Mouse (Mus musculus) spleen, adult 12 weeks (tissue): ENCODE results near the gene Flywch1.
A peak's percentile ranks its signal among the peaks of the same experiment; 100 is the strongest.

Experiments used
- DNase-seq: peaks from one replicate; pipeline ENCODE4 v3.0.0; 2022; ENCODE audit warnings: low spot score

Flywch1 gene

DNA sequence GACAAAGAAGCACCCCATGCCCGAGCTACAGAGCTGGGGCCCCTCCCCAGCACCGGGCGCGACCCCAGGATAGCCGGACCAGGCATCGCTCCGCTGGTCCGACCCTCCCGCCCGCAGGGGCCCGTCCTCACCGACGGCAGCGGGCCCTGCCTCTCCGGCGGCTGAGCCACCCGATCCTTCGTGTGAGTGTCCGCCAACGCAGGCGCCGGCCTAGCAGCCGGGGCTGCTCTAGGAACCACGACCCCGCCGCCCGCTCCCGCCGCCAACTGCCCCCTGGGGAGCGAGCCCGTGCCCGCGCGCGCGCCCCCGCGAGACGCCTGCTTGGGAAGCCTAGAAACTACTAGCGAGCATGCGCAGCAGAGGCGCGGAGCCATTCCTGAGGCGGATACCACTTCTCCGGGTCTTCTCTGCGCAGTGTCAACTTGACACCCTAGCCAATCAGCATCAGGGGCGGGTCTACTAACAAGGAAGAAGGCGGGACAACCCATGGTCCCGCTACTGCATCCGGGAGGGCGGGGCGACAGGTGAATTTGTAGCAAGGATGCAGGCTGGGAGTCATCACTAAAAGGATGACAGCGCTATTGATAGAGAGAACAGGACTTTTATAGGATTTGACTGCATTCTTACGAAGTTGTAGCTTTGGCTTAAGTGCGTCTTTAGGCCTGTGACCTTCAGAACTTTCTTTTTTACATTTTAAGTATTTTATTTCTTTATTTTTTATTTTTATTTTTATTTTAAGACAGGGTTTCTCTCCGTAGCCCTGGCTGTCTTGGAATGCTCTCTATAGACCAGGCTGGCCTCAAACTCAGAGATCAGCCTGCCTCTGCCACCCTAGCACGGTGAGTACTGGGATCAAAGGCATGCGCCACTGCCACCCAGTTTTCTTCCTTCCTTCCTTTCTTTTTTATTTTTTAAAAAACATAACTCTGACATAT is at the start of gene Flywch1:
Flywch1 (minus strand) TSS at position 319 of the 935 bp plus-strand sequence.
- DNase-seq, result peak; percentile 91

DNA sequence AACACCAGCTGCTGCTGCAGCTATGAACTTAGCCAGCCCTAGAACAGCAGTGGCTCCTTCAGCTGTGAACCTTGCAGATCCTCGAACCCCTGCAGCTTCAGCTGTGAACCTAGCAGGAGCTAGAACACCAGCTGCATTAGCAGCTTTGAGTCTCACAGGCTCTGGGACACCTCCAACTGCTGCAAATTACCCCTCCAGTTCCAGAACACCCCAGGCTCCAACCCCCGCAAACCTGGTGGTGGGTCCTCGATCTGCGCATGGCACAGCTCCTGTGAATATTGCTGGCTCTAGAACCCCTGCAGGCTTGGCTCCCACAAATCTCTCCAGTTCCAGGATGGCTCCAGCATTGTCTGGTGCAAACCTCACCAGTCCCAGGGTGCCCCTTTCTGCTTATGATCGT is 49.3 kb upstream of the Flywch1 start:
- no peak for DNase-seq

DNA sequence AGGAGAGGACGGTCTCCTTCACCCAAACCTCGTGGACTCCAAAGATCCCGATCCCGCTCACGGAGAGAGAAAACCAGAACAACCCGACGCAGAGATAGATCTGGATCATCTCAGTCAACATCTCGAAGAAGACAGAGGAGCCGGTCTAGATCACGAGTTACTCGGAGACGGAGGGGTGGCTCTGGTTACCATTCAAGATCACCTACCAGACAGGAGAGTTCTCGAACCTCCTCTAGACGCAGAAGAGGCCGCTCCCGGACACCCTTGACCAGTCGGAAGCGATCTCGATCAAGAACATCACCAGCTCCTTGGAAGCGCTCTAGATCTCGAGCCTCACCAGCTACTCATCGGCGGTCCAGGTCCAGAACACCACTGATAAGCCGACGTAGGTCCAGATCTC is 47.8 kb upstream of the Flywch1 start:
- DNase-seq, result no peak

DNA sequence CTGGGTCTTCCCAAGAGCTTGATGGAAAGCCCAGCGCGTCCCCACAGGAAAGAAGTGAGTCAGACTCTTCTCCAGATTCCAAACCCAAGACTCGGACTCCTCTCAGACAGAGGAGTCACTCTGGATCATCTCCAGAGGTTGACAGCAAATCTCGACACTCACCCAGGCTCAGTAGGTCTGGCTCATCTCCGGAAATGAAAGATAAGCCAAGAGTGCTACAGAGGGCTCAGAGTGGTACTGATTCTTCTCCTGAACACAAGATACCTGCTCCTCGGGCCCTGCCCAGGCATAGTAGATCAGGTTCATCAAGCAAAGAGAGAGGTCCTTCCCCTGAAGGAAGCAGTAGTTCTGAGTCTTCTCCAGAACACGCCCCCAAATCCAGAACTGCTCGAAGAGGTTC is 47.2 kb upstream of the Flywch1 start:
- DNase-seq, result no peak

DNA sequence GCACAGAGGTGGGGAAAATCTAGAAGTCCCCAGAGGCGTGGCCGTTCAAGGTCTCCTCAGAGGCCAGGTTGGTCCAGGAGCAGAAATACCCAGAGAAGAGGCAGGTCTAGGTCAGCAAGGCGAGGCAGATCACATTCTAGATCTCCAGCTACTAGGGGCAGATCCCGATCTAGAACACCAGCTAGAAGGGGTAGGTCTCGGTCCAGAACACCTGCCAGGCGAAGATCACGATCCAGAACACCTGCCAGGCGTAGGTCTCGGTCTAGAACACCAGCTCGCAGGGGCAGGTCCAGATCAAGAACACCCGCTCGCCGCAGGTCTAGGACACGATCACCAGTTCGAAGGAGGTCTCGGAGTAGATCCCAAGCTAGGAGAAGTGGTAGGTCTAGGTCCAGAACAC is 44.2 kb upstream of the Flywch1 start:
- no peak for DNase-seq

DNA sequence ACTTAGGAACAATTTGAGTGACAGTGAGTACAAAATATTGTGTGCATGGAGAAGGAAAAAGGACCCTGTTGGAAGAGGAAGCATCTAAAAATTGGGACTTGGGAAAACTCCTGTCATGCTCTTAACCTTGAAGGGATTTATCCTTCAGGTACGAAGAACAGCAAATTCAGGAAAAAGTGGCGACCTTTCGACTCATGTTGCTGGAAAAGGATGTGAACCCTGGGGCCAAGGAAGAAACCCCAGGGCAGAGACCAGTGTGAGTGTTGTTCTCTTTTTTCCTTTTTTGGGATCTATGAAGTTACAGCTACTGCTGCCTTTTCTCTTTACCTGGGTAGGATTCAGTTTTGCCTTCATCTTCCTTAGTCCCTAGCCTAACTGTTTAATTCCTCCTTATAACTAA is 36.5 kb upstream of the Flywch1 start:
- no peak for DNase-seq

DNA sequence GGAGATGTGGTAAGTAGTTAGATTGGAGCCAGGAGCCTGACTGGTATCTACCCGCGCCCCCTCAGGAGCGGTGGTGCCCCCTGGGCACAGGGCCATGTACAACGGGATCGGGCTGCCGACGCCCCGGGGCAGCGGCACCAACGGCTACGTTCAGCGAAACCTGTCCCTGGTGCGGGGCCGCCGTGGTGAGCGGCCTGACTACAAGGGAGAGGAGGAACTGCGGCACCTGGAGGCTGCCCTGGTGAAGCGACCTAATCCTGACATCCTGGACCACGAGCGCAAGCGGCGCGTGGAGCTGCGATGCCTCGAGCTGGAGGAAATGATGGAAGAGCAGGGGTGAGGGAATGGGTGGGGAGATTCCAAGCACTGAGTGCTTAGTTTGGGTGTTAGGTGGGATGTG is 35.5 kb upstream of the Flywch1 start:
- no peak for DNase-seq

DNA sequence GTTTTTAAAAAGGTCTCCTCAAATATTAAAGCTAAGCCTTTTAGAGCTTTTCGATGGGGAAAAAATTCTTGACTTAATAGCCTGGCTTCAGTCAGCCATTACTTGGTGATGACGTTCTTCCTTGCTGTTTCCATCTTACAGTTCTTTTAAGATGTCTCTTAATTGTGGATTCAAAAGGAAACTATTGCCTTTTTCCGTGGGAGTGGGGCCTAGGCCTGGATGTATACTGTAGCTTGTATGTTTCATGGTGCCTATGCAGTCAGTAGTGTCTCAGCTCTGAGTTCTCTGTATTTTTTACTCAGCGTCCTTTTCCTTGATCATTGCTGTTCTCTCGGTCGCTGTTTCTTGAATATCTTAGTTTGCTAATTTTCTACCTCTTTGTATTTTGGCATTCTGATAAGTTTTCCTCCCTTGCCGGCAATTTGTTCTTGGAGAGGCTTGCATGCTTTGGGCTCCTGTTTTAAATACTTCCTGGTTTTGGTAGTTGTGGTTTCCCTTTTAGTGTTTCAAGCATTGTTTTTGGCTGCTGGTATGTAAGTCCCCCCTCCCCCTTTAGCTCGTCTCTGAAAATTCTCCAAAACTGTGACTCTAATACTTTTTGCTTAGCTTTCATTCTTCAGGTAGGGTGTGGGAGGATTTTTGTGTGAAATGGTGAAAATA is 33.2 kb upstream of the Flywch1 start:
- no peak for DNase-seq

DNA sequence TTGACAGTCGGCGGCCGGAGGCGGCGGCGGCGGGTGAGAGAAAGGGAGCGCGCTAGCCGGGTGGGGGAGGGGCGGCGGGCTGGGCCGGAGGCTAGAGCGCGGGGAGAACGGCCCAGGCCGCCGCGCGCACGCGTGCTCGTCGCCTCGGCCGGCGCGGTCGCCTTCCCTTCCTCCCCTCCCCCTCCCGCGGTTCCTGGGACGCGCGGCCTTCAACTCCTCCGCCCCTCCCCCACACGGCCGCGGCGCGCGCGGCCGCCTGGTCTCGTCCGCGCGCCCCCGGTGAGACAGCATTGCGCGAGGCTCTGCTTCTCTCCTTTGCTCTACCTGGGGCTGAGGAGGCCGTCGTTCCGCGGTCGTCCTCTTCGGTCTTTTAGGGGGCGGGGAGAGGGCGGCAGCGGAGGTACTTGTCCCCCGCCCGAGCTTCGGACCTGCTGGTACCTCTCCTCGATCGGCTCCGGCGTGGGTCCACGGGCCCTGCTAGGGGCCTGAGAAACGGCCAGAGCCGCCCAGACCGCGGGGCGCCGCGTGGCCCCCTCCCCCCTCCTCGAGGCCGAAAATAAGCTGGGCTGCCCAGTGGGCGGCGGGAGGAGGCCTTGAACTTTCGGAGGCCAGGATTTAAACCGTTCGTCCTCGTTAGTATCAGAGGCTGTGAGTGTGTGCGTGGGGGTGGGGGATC is 32.1 kb upstream of the Flywch1 start:
- DNase-seq, result no peak

DNA sequence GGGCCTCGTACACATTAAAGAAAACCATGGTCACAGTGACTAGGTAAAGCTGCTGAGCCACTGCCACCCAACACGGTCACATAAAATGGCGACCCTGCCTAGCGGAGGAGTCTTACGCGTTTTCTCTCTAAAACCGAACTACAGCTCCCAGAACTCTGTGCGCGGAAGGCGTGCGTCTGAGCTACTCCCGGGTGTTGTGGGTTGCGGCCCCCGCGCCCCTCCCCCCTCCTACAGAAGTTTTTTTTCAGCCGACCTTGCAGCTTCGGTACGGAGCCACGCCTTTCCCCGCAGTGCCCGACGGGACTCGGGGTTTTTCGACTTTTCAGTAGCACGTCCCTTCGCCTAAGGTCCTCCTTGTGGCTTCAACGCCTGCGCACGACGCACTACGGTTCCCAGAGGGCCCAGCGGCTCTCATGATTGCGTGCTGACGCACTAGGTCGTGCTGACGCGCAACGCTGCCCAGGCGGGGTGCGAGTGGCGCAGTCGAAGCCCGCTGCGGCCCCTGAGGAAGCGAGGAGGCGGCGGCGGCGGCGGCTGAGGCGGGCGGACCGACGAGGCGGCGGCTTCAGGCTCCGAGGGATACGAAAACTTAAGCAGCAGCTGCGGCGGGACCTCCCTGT is 31.5 kb upstream of the Flywch1 start:
- DNase-seq, result peak; percentile 88

DNA sequence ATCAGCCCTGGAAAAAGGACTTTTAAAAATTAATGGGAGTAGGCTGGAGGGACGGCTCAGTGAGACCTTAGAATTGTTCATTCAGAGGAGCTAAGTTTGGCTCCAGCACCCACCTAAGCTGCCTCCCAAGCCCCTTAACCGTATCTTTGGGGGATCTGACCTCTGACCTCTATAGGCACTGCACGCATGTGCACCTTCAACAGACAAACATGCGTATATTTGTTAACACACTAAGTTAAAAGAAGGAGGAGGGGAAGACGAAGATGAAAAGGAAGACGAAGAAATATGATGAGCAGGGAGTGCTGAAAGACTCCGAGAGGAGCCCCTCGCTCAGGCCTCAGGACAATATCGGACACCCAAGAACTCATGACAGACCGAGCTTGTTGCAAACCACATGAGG is 30.2 kb upstream of the Flywch1 start:
- no peak for DNase-seq

DNA sequence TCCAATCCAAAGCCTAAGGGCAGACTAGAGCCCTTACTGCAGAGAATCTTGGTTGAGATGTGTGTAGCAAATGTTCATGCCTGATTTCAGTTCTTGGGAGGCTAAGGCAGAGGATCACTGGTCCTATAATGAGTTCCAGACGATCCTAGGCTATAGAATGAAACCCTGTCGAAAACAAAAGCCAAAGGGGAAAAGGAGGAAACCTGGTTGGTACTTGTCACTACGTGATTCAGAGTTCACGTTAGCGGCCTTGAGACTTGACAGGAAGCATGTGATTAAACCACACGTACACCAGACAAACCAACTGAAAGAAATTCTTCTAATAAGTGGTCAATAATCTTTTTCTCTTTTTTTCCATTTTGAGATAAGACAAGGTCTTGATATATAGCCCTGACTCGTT is 25.9 kb upstream of the Flywch1 start:
- DNase-seq, result no peak

DNA sequence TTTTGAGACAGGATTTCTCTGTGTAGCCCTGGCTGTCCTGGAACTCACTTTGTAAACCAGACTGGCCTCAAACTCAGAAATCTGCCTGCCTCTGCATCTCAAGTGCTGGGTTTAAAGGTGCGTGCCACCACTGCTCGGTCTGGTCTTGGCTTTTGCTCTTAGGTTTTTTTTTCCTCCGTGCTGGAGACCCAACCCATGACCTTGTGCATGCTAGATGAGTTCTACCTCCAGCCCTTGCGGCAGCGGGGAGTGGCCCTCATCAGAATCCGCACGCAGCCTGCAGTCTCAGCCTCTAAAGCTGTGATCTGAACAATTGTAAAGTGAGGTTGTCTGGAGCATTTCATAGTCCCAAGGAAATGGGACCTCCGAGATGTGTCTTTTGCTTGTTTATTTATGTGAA is 23.9 kb upstream of the Flywch1 start:
- no peak for DNase-seq

DNA sequence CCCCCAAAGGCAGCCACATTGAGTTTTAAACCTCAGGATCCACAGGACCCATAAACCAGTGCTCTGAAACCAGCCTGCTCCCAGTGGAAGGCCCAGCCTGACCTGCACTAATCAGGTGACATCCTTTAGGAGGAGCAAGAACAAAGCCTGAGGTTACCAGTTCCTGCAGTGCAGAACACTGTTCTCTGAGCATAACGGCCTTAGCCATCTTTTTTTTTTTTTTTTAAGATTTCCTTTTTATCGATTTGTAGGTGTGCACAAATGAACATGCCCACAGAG is 19.6 kb upstream of the Flywch1 start:
- DNase-seq, result no peak

DNA sequence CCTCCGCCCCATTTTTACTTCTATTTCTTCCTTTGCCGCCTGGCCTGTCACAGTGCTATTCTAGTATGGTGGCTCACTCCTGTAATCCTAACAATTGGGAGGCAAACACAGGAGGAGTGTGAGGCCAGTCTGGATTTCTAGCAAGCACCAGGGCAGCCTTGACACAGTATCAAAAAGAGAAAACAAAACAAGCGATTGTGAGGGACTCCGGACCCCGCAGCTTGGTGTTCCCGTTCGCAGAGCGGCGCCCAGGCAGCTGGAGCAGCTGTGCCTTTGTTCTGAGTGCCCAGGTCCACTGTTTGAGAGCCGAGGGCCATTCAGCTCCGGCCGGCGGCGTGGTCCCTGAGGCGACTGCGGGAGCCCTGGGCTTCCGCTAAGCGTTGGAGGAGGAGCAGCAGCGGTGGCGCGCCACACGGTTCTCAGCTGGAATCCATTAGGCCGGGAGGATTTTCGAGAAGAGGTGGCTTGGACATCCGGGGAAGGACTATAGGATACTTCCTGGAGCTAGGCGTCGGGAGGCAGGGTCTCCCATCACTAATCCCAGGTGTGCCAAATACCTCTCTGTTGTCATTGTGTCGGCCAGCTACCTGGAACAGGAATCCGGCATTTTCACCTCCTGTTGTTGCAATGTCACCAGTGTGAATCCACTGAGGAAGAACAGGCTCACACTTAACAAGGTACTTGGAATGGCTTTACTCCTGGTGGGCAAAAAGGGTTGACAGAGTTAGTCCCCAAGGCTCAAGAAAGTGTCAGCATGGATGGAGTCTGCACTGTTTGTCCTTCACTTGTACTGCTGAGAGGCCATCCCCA is 19.1 kb upstream of the Flywch1 start, which contains the start of gene Srrm2:
Srrm2 (plus strand) TSS at position 264 of the 810 bp plus-strand sequence.
- DNase-seq, result no peak

DNA sequence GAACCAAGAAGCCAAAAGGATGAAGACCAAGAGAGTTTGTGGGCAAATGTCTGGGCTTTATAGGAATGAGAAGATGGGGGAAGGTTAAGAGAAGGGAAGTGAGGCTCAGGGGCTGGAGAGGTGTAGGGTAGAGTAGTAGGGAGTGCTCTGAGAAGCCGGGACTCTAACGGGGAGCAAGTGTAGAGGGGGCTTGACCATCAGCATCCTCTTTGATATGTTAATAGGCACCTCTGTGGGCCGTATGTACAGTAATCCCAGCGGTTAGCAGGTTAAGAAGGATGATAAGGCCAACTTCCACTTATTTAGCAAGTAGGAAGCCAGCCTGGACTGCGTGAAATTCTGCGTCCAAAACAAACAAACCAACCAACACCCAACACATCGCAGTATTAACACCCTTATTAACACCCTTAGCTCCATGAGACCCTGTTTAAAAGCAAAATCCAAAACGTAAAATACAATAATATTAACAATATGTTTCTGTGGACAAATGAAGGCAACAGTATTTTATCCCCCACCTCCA is 18.4 kb upstream of the Flywch1 start:
- DNase-seq, result no peak

DNA sequence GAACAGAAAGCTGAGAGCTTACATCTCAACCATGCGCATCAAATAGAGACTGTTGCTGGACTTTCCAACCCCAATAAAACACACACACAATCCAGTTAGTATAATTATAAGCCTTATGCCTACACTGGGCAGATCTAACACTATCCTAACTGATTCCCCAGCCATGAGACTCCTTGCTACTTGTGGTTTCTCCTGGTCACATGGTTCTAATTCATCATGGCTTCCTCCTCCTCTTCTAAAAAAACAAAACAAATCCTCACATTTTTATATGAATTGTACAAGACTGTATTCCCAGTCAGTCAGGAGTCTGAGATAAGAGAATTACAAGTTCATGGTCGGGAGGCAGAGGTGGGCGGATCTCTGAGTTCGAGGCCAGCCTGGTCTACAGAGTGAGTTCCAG is 17.6 kb upstream of the Flywch1 start:
- no peak for DNase-seq

DNA sequence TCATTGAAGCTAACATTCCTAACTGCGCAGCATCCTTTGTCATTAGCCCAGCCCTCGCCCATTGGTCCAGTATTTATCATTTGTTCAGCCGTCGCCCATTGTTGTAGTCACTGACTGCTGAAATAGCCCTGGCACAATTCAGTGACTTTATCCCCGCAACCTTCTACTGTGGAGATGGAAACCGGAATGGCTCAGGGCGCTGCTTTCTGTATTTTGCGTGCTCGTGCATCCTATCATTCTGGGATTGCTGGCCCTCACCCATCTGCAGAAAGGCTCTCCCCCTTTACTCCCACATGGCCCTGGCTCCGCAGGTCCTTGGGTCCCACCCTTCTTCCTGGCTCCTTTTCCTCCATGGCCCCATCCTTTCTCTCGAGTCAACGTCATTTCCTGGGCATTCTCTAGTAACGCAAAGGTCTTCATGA is 15.1 kb upstream of the Flywch1 start:
- DNase-seq, result no peak

DNA sequence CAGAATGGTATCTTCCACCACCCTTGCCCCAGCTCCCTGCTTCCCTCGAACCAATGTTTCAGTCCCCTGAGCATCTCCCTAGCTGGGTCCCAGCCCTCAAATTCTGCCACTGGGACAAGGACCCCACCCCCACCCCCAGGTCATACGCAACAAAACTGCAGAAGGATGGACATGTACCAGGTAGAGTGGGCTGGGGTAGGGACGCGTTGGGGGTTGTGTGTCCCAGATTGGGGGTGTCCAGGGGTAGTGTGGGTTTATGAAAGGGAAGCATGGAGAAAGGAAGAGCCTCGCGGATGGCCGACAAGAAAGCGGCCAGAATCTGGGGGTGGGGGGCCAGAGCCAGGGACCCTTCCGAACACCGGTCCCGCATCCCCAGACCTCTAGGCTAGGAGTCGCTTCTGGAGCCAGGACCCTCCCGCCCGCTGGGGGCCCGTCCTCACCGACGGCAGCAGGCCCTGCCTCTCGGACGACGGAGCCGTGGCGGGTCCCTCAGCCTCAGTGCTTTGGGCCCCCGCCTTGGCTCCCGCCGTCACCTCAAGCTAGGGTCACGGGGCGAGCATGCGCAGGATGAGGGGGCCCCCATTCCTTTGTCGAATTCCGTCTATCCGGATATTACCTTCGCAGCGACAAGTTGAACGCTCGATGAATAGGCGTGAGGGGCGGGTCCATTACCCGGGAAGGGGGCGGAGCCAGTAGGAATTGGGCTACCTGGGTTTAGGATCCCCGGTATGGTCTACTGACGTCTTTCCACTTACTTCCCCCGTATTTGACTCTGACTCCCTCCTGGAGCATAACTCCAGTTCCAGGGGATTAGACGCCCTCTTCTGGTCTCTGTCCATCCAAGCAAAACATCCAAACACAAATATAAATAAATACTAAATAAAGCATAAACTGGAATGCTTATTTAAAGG is 14.4 kb upstream of the Flywch1 start, which contains the start of gene Flywch2:
Flywch2 (minus strand) TSS at position 521 of the 911 bp plus-strand sequence.
- peak; percentile 56 for DNase-seq

DNA sequence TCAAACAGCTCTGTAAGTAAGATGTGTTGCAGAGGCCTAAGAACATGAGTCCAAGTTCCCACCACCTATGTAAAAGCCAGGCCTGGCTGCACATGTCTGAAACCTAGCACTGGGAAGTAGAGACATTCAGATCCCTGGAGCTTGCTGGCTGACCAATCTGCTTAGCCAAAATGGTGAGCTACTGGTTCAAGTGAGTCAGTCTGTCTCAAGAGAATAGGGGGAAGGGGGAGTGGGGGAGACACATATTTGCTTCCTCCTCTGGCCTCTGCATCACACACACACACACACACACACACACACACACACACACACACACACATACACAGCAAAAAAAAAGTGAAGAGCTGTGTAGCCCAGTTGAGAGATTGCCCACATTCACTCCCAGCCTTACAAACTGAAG is 11.9 kb upstream of the Flywch1 start:
- DNase-seq, result no peak
